Mouse (Mus musculus): ENCODE measurements around the gene Fam13c. TPM values are rescaled to one million over a fixed set of nuclear protein-coding genes. Genes with fewer than 3 reads are reported as not detected.

Fam13c gene
- polyA plus RNA-seq, 1 experiment: 0.47 TPM

DNA sequence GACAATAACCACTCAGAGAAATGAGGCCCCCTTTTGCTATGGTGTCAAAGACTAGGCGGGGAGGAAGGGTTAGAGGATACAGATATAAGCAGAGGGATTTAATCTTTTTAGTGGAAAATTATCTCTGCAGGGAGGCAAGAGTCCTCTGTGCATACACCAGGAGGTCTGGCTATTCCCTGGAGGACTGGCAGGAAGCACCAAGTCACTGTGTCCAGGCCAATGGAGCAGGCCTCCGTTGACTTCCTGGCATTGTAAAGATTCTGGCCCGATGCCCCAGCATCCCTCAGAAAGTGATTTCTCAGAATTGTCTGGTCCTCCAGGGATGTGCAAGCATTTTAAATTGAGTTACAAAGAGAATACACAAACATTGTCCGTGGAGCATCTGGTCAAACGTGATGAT, 3.0 kb upstream of the Fam13c start:
- TF ChIP-seq POLR2A (IDR thresholded peaks at IDR 0.05; ENCODE audit: low read depth, low read length): no peak
- no peak for TF ChIP-seq CTCF (IDR thresholded peaks at IDR 0.05; ENCODE audit: extremely low read depth, insufficient read length, insufficient replicate concordance, low read depth, low read length)
- WGBS: 74% methylated on average over 5 of the region's 5 CpGs
- H3K27me3 ChIP-seq (ENCODE audit: control insufficient read depth, insufficient read depth, low read length): no peaks in the 10 kb centered on the region; the same call in 1 of the 2 replicates
- H3K4me3 ChIP-seq (ENCODE audit: low read depth, low read length): no peak overlapping the region
- H3K27ac ChIP-seq (ENCODE audit: insufficient read depth, low read depth, low read length): no peak overlapping the region
- H3K4me1 ChIP-seq (ENCODE audit: control insufficient read depth, insufficient read depth, insufficient read length, low read length): no peaks in the 10 kb centered on the region
- H3K36me3 ChIP-seq (ENCODE audit: control insufficient read depth, insufficient read depth, low read length): no peaks in the 10 kb centered on the region

DNA sequence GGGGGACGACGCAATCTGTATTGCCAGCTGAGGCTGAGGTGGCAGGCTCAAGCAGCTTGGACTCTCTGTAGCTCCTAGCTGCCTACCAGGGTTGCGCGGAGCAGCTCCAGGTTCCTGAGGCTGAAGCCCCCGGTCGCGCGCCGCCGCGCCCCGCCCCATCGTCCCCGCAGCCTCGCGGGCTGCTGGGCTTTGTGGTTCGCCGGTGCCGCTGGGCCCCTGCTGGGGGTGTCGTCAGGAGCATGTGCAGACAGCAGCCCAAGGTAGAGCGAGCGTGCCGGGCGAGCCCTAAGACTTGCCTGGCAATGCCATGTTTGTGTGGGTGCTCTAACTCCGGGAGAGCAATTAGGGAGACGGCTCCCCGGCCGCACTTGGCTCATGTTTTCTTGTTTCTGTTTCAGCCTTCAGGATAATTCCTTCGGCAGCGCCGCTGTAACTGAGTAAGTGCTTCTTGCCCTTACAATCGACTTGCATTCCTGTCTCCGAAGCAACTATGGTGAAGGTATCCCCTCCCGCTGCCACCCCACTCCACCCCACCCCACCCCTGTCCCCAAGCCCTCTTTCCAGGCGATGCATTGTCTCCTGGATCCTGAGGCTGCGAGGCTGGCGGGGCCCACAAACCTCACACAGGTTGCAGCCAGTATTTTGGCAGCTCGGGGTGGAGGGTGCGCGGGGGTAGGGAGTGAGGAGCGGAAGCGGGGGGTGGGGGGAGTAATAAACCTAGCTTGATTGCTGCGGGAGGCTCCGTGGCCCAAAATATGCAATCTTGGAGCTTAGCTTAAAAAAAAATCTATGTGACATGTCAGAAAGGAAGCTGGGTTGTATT, 569 bp downstream of the Fam13c start:
- Histone ChIP-seq H3K36me3 (ENCODE audit: control insufficient read depth, insufficient read depth, low read length) (no peaks in the 10 kb centered on the region), H3K4me1 (ENCODE audit: control insufficient read depth, insufficient read depth, insufficient read length, low read length) (no peaks in the 10 kb centered on the region), H3K27ac (ENCODE audit: insufficient read depth, low read depth, low read length) (peak overlapping the region; percentile 49), H3K4me3 (ENCODE audit: low read depth, low read length) (peak overlapping the region; percentile 71), H3K27me3 (ENCODE audit: control insufficient read depth, insufficient read depth, low read length) (no peaks in the 10 kb centered on the region; the same call in 1 of the 2 replicates)
- 3% methylated on average over 44 of the region's 44 CpGs for WGBS
- TF ChIP-seq CTCF (IDR thresholded peaks at IDR 0.05; ENCODE audit: extremely low read depth, insufficient read length, insufficient replicate concordance, low read depth, low read length): no peak
- TF ChIP-seq POLR2A (IDR thresholded peaks at IDR 0.05; ENCODE audit: low read depth, low read length): no peak

GRCm38 (mm10) chr10:70442156-70442555, 1.9 kb downstream of the Fam13c start:
- no peaks in the 10 kb centered on the region; the same call in 1 of the 2 replicates for H3K27me3 ChIP-seq (ENCODE audit: control insufficient read depth, insufficient read depth, low read length)
- H3K36me3 ChIP-seq (ENCODE audit: control insufficient read depth, insufficient read depth, low read length): no peaks in the 10 kb centered on the region
- no peak overlapping the region for H3K27ac ChIP-seq (ENCODE audit: insufficient read depth, low read depth, low read length)
- WGBS: 94% methylated on average over 2 of the region's 2 CpGs
- no peaks in the 10 kb centered on the region for H3K4me1 ChIP-seq (ENCODE audit: control insufficient read depth, insufficient read depth, insufficient read length, low read length)
- no peak for TF ChIP-seq CTCF (IDR thresholded peaks at IDR 0.05; ENCODE audit: extremely low read depth, insufficient read length, insufficient replicate concordance, low read depth, low read length)
- TF ChIP-seq POLR2A (IDR thresholded peaks at IDR 0.05; ENCODE audit: low read depth, low read length): no peak
- H3K4me3 ChIP-seq (ENCODE audit: low read depth, low read length): no peak overlapping the region

DNA sequence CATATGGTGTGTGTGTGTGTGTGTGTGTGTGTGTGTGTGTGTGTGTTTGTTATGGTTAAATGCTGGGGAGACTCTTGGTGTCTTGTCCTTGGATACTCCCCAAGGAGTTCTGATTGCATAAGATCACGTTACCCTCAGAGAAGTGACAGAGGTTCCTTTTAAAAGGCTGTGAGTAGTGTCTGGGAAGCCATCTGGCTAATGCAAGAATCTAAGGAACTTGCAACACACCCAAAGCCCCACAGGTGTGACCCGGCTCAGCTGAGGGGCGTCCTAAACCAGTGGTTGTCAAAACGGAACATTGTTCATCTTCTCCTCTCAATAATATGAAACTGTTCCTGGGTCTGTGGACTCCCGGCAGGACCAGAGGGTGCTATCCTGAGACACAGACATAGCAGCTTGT, 2.3 kb downstream of the Fam13c start:
- no peak overlapping the region for H3K27ac ChIP-seq (ENCODE audit: insufficient read depth, low read depth, low read length)
- no peak overlapping the region for H3K4me3 ChIP-seq (ENCODE audit: low read depth, low read length)
- no peaks in the 10 kb centered on the region; the same call in 1 of the 2 replicates for H3K27me3 ChIP-seq (ENCODE audit: control insufficient read depth, insufficient read depth, low read length)
- H3K36me3 ChIP-seq (ENCODE audit: control insufficient read depth, insufficient read depth, low read length): no peaks in the 10 kb centered on the region
- WGBS: 78% methylated on average over 5 of the region's 5 CpGs
- TF ChIP-seq CTCF (IDR thresholded peaks at IDR 0.05; ENCODE audit: extremely low read depth, insufficient read length, insufficient replicate concordance, low read depth, low read length) (no peak), POLR2A (IDR thresholded peaks at IDR 0.05; ENCODE audit: low read depth, low read length) (no peak)
- no peaks in the 10 kb centered on the region for H3K4me1 ChIP-seq (ENCODE audit: control insufficient read depth, insufficient read depth, insufficient read length, low read length)

DNA sequence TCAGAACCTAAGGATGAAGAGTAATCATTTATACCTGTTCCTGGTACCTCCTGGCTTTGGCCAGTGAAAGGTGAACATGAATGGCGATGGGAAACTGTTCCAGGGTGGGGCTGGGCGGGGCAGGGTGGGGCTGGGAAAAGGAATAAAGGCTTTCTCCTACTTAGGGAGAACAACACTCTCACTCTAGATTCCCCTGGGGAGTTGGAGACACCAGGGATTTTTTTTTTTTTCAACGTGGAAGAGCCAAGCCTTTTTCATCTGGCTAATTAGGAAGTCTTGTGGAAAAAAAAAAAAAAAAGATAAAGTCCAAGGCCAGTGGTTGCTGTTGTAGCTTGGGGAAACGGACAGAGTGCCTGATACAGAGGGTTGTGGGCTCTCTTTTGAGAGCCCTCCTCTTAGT, 7.5 kb downstream of the Fam13c start:
- TF ChIP-seq CTCF (IDR thresholded peaks at IDR 0.05; ENCODE audit: extremely low read depth, insufficient read length, insufficient replicate concordance, low read depth, low read length) (no peak), POLR2A (IDR thresholded peaks at IDR 0.05; ENCODE audit: low read depth, low read length) (no peak)
- Histone ChIP-seq H3K27me3 (ENCODE audit: control insufficient read depth, insufficient read depth, low read length) (no peaks in the 10 kb centered on the region), H3K27ac (ENCODE audit: insufficient read depth, low read depth, low read length) (no peak overlapping the region), H3K4me3 (ENCODE audit: low read depth, low read length) (no peak overlapping the region), H3K4me1 (ENCODE audit: control insufficient read depth, insufficient read depth, insufficient read length, low read length) (no peaks in the 10 kb centered on the region), H3K36me3 (ENCODE audit: control insufficient read depth, insufficient read depth, low read length) (no peaks in the 10 kb centered on the region)
- 44% methylated on average over 4 of the region's 4 CpGs for WGBS

GRCm38 (mm10) chr10:70449206-70449605, 8.9 kb downstream of the Fam13c start:
- TF ChIP-seq POLR2A (IDR thresholded peaks at IDR 0.05; ENCODE audit: low read depth, low read length) (no peak), CTCF (IDR thresholded peaks at IDR 0.05; ENCODE audit: extremely low read depth, insufficient read length, insufficient replicate concordance, low read depth, low read length) (no peak)
- WGBS: 53% methylated on average over 8 of the region's 8 CpGs
- Histone ChIP-seq H3K27me3 (ENCODE audit: control insufficient read depth, insufficient read depth, low read length) (no peaks in the 10 kb centered on the region), H3K4me1 (ENCODE audit: control insufficient read depth, insufficient read depth, insufficient read length, low read length) (no peaks in the 10 kb centered on the region), H3K4me3 (ENCODE audit: low read depth, low read length) (no peak overlapping the region), H3K27ac (ENCODE audit: insufficient read depth, low read depth, low read length) (no peak overlapping the region), H3K36me3 (ENCODE audit: control insufficient read depth, insufficient read depth, low read length) (no peaks in the 10 kb centered on the region)

DNA sequence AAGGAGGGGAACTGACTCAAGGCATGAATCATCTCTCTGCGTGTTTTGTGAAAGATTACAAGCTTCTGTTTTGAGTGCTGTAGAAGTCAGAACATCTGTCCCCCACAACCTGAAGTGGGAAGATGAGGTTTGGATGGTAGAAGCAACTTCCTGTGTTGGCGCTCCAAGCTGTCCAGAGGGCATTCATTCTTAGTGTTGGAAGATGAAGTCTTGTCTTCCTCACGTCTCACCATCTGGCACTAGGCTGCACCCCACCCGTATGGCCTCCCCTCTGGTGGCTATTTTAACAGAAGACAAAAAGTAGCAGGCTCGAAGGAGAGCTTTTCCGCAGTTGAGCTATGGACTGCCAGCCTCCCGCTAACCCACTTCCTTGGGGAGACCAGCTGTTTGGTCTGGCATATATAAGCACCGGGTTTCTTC, 15.6 kb downstream of the Fam13c start:
- TF ChIP-seq POLR2A (IDR thresholded peaks at IDR 0.05; ENCODE audit: low read depth, low read length) (no peak), CTCF (IDR thresholded peaks at IDR 0.05; ENCODE audit: extremely low read depth, insufficient read length, insufficient replicate concordance, low read depth, low read length) (no peak)
- Histone ChIP-seq H3K4me3 (ENCODE audit: low read depth, low read length) (no peak overlapping the region), H3K36me3 (ENCODE audit: control insufficient read depth, insufficient read depth, low read length) (no peaks in the 10 kb centered on the region), H3K4me1 (ENCODE audit: control insufficient read depth, insufficient read depth, insufficient read length, low read length) (no peaks in the 10 kb centered on the region), H3K27ac (ENCODE audit: insufficient read depth, low read depth, low read length) (no peak overlapping the region), H3K27me3 (ENCODE audit: control insufficient read depth, insufficient read depth, low read length) (no peaks in the 10 kb centered on the region)
- 91% methylated on average over 8 of the region's 8 CpGs for WGBS
